Mouse (Mus musculus) ES-Bruce4 (cell line): ENCODE measurements at regions not wholly inside any gene's neighbourhood (a gene's known extent, or its start where the extent isn't known, plus 50 kb on each side); places are given as distances from the start of the nearest gene placed in this dataset.

Experiments used
- H3K27ac ChIP-seq: 2 replicates; pipeline ENCODE4 v1.5.1; 2012; ENCODE audit warnings: low read length, inconsistent platforms; ENCODE audit not compliant: insufficient read depth
- H3K27me3 ChIP-seq: 2 replicates; pipeline ENCODE4 v1.6.1; 2012; ENCODE audit warnings: mild to moderate bottlenecking, low read length, inconsistent platforms; ENCODE audit not compliant: control insufficient read depth, poor library complexity, insufficient read depth, severe bottlenecking
- H3K36me3 ChIP-seq: 2 replicates; pipeline ENCODE4 v1.6.1; 2012; ENCODE audit warnings: inconsistent platforms, mild to moderate bottlenecking, low read length, moderate library complexity; ENCODE audit not compliant: control insufficient read depth, poor library complexity, insufficient read depth, severe bottlenecking
- H3K4me1 ChIP-seq: one replicate; pipeline ENCODE4 v1.8.1; 2011; ENCODE audit warnings: low read length; ENCODE audit not compliant: control insufficient read depth, insufficient read depth
- H3K4me3 ChIP-seq: 2 replicates; pipeline ENCODE4 v1.5.1; 2011; ENCODE audit warnings: low read depth, mild to moderate bottlenecking, low read length
- H3K9ac ChIP-seq: 2 replicates; pipeline ENCODE4 v1.6.1; 2012; ENCODE audit warnings: low read depth, mild to moderate bottlenecking, inconsistent platforms; ENCODE audit not compliant: poor library complexity, severe bottlenecking
- H3K9me3 ChIP-seq: replicated peaks from 2 replicates; pipeline ENCODE4 v1.6.1; 2012; ENCODE audit warnings: mild to moderate bottlenecking, low read length, inconsistent platforms; ENCODE audit not compliant: control insufficient read depth, poor library complexity, insufficient read depth, severe bottlenecking
- CTCF ChIP-seq: IDR thresholded peaks from one replicate; pipeline ENCODE4 v1.8.1; 2011; ENCODE audit warnings: low read depth, low read length
- EP300 ChIP-seq: IDR thresholded peaks from 2 replicates; pipeline ENCODE4 v1.6.1; 2011; ENCODE audit warnings: low read depth, low read length; ENCODE audit not compliant: insufficient read depth
- POLR2A ChIP-seq: IDR thresholded peaks from one replicate; pipeline ENCODE4 v1.8.1; 2011; ENCODE audit warnings: low read length; ENCODE audit not compliant: insufficient read depth

GRCm38 (mm10) chr2:169524429-169524828 is 63.1 kb downstream of the Gm11011 start:
- TF ChIP-seq CTCF: no peak
- TF ChIP-seq POLR2A: no peak
- TF ChIP-seq EP300: no peak
- Histone ChIP-seq H3K36me3 (no peaks in the 10 kb centered on the region), H3K4me1 (no peaks in the 10 kb centered on the region), H3K27ac (no peak overlapping the region), H3K9me3 (no peaks in the 10 kb centered on the region), H3K4me3 (no peak overlapping the region), H3K9ac (no peak overlapping the region), H3K27me3 (no peaks in the 10 kb centered on the region)

GRCm38 (mm10) chr2:169519941-169520340 is 67.6 kb downstream of the Gm11011 start:
- TF ChIP-seq CTCF: no peak
- Histone ChIP-seq H3K27me3 (no peaks in the 10 kb centered on the region), H3K9ac (no peak overlapping the region), H3K36me3 (no peaks in the 10 kb centered on the region), H3K9me3 (no peaks in the 10 kb centered on the region), H3K4me3 (no peak overlapping the region), H3K27ac (no peak overlapping the region), H3K4me1 (no peaks in the 10 kb centered on the region)

- TF ChIP-seq CTCF: no peak
- TF ChIP-seq EP300: 0 out of 2 replicates have a peak, but pooled peaks have one; percentile 34
- TF ChIP-seq POLR2A: no peak
- H3K4me3 ChIP-seq: no peak overlapping the region
- H3K9ac ChIP-seq: no peak overlapping the region
- no peaks in the 10 kb centered on the region for H3K4me1 ChIP-seq
- H3K36me3 ChIP-seq: no peaks in the 10 kb centered on the region
- H3K9me3 ChIP-seq: no peaks in the 10 kb centered on the region
- H3K27ac ChIP-seq: no peak overlapping the region
- no peaks in the 10 kb centered on the region for H3K27me3 ChIP-seq
Observed at GRCm38 (mm10) chr2:169515350-169515749, 72.2 kb downstream of the Gm11011 start.

- no peak overlapping the region for H3K27ac ChIP-seq
- no peak overlapping the region for H3K9ac ChIP-seq
- H3K36me3 ChIP-seq: no peaks in the 10 kb centered on the region
- no peak overlapping the region for H3K4me3 ChIP-seq
- no peaks in the 10 kb centered on the region for H3K27me3 ChIP-seq
- TF ChIP-seq CTCF: no peak
- TF ChIP-seq EP300: no peak
- TF ChIP-seq POLR2A: no peak
- no peaks in the 10 kb centered on the region for H3K4me1 ChIP-seq
- H3K9me3 ChIP-seq: no peaks in the 10 kb centered on the region
Observed at GRCm38 (mm10) chr2:169510741-169511140, 76.8 kb downstream of the Gm11011 start.

- H3K27me3 ChIP-seq: no peaks in the 10 kb centered on the region
- no peaks in the 10 kb centered on the region for H3K4me1 ChIP-seq
- H3K9ac ChIP-seq: no peak overlapping the region
- TF ChIP-seq EP300 (no peak), POLR2A (no peak), CTCF (no peak)
- no peak overlapping the region for H3K27ac ChIP-seq
- H3K9me3 ChIP-seq: no peaks in the 10 kb centered on the region
- H3K4me3 ChIP-seq: no peak overlapping the region
- H3K36me3 ChIP-seq: no peaks in the 10 kb centered on the region
Observed at GRCm38 (mm10) chr2:169509406-169509805, 78.1 kb downstream of the Gm11011 start.

- Histone ChIP-seq H3K4me3 (no peak overlapping the region), H3K9me3 (no peaks in the 10 kb centered on the region), H3K9ac (no peak overlapping the region), H3K4me1 (no peaks in the 10 kb centered on the region), H3K36me3 (no peaks in the 10 kb centered on the region), H3K27me3 (no peaks in the 10 kb centered on the region), H3K27ac (no peak overlapping the region)
- TF ChIP-seq CTCF: no peak
- no peak for TF ChIP-seq POLR2A
- no peak for TF ChIP-seq EP300
Observed at GRCm38 (mm10) chr2:169504416-169505057, 83.0 kb downstream of the Gm11011 start.
